Mouse (Mus musculus) liver, postnatal 0 days (tissue): Measurements from ENCODE around the gene 1700020L24Rik.

Source experiments
- CTCF ChIP-seq: sonication (generic); IDR thresholded peaks from 2 replicates; pipeline ENCODE4 v1.5.1; 2016; ENCODE audit warnings: antibody characterized with exemption, low read depth
- EP300 ChIP-seq: IDR thresholded peaks from 2 replicates; pipeline ENCODE4 v1.6.1; 2016; ENCODE audit warnings: antibody characterized with exemption, low read depth, mild to moderate bottlenecking

GRCm38 (mm10) chr11:83443824-83444223, 6.3 kb downstream of the 1700020L24Rik start:
- no peak for TF ChIP-seq CTCF
- no peak for TF ChIP-seq EP300
